Mouse (Mus musculus) ES-Bruce4 (cell line): ENCODE measurements around the gene Myof.

Experiments
- CTCF ChIP-seq: IDR thresholded peaks from one replicate; pipeline ENCODE4 v1.8.1; 2011; ENCODE audit warnings: low read depth, low read length
- EP300 ChIP-seq: IDR thresholded peaks from 2 replicates; pipeline ENCODE4 v1.6.1; 2011; ENCODE audit warnings: low read depth, low read length; ENCODE audit not compliant: insufficient read depth

DNA sequence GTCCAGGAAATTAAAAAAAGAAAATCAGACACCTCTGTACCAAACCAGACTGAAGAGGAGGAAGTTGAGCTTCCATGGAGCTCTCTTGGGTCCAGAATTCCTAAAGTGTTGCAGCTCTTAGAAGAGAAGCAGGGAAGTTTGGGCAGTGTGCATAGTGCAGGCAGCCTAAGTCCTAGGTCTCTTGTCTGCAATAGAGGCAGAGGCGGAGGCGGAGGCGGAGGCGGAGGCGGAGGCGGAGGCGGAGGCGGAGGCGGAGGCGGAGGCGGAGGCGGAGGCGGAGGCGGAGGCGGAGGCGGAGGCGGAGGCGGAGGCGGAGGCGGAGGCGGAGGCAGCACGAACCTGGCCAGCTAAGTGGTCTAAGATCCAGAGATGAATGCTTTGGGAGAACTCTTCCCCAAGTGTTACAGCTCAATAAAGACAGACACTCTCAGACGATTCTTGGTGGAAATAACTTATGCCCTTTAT lies 12.7 kb downstream of the Myof start:
- TF ChIP-seq CTCF (no peak), EP300 (no peak)
